Mouse (Mus musculus) monocyte, adult 59 days (primary cell): ENCODE data around the gene Znfx1. TPM values are rescaled to one million over a fixed set of nuclear protein-coding genes. Genes with fewer than 3 reads are reported as not detected.

Experiments used
- total RNA-seq, 2 experiments: library from RNA; stranded (reverse); gene quantifications; one replicate each; pipeline ENCODE4 v1.2.4; 2023

Znfx1 gene
- 10 to 100 TPM; 84.1 to 92.6 TPM for total RNA-seq

DNA sequence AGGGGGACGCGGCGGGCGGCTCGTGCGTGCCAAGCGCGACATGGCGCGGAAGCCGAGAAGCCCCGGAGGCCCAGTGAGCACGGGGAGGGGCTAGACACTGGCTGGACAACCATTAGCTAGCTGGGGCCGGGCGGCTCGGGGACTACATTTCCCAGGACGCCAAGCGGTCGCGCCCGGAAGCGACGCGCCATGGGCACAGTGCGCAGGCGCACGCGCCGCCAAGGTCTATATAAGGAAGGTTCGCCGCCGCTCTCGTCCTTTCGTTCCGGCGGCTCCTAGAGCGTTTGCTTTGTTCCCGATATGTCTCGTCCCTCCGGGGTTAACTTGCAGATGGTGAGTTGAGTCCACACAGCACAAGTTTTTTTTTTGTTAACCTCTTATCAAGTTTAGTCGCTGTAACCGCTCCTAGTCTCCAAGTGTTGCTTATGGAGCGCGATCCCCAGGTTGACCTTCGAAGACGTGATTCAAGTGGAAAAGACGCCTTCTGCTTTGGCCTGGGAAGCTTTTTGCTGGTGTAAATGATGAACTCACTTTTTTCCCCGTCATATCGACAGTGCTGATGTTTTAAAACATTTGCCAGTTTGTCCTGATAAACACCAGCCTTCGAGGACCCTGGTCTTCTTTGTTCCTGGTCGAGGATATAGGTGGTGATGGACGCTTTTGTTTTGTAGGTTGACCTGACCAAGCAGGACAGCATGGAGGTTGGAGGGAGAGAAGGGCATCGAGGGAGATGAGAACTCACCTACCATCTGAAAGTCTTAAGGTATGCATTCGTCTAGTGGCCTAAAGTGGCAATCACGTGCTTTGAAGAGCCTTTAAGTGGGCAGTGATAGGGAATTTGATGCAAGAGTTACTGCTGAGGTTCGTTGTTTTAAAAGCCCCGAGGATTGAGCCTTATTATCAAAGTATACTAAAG, at the start of gene Znfx1:
TSS of gene Znfx1 (minus strand) at position 51 of the 916 bp plus-strand sequence.

DNA sequence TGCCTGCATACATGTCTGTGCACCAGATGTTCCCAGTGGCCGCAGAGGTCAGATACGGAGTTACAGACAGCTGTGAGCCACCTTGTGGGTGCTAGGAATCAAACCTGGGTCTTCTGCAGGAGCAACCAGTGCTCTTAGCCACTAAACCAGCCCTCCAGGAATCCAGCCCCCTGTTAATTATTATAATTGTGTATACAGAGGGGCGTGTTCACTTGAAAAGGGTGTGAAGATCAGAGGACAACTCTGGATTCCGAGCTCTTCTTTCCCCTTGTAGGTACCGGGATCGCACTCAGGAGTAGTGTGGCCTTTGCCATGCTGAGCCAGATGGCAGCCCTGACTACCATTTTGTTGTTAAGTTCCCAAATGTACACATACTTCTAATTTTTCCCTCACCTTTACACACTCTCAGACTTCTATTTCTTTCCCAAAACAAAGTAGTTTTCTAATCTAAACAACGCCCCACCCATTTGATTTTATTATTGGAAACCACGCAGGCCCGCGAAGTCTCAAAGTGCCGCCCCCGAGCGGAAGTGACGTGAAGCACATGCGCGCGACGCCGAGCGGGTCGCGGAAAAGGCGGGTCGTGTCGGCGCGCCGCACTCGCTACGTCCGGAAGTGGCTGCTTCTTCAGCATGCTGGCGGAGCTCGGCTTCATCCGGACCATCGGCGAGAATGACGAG, 48.0 kb downstream of the Znfx1 start, which contains the start of gene Ddx27:
TSS of gene Ddx27 (plus strand) at position 492 of the 680 bp plus-strand sequence.

DNA sequence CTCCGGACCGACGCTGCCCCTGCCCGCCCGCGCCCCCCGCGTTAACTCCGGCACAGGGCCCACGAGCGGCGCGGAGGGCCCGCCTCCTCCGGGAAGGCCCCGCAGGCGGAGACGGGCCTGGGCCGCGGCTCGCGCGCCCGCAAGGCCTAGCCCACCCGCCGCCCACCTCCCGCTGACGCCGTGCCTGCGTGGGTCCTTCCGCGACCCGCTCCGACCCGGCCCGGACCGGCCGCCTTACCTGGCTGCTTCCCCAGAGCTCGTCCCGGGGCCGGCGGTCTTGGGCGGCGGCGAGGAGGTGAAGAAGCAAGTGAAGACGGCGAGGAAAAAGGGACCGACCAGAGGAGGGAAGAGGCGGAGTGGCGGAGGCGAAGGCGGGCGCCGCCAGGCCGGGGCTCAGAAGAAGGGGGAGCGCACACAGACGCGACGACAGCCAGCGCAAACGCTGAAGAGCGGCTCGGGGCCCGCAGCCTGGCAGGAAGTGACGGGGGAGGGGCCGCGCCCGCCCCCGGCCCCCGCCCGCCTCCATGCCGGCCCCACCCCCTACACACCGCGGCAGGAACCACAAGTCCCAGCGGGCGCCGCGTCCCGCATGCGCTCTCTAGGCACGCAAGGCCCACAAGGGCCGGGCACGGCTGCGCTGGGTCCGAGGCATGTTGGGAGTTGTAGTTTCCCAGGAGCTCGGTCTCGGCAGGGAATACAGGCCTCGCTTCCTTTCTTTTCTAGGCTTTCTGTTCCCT, 66.9 kb downstream of the Znfx1 start, which contains the start of gene Stau1:
TSS of gene Stau1 (minus strand) at position 504 of the 737 bp plus-strand sequence.

Other genes starting within 250 kb of the Znfx1 start
- gene Cse1l, start 157.0 kb downstream of the Znfx1 start, total RNA-seq = 10 to 100 TPM; 57.6 to 65.6 TPM
- gene Stau1, start 66.7 kb downstream of the Znfx1 start, total RNA-seq = 10 to 100 TPM; 69.4 to 71.2 TPM
- gene Ddx27, start 47.8 kb downstream of the Znfx1 start, total RNA-seq = 10 to 100 TPM; 45.6 to 49.7 TPM
- under 1 TPM; 0.12 to 0.58 TPM for gene Kcnb1, start 127.1 kb upstream of the Znfx1 start, total RNA-seq
- gene Ptgis, start 177.6 kb upstream of the Znfx1 start, total RNA-seq = 10 to 100 TPM; 11.9 to 13.1 TPM